Mouse (Mus musculus): ENCODE data around the gene Slc38a3. TPM values are rescaled to one million over a fixed set of nuclear protein-coding genes. Genes with fewer than 3 reads are reported as not detected.

The Slc38a3 gene
- polyA plus RNA-seq (2014; fragmentation: Illumina TruSeq; extraction: RNeasy Lipid Tissue Mini Kit (QIAGEN cat#74804)): 1.1 TPM

GRCm38 (mm10) chr9:107669480-107669945, at the start of gene Slc38a3:
Slc38a3 (minus strand) TSS chr9:107669530.

GRCm38 (mm10) chr9:107709697-107710483, 40.6 kb upstream of the Slc38a3 start, which contains the start of gene Sema3f:
Sema3f (minus strand) TSS chr9:107710475.

GRCm38 (mm10) chr9:107679501-107679900, 10.2 kb upstream of the Slc38a3 start, which contains the start of gene Gnat1:
Gnat1 (minus strand) TSS chr9:107679712.

DNA sequence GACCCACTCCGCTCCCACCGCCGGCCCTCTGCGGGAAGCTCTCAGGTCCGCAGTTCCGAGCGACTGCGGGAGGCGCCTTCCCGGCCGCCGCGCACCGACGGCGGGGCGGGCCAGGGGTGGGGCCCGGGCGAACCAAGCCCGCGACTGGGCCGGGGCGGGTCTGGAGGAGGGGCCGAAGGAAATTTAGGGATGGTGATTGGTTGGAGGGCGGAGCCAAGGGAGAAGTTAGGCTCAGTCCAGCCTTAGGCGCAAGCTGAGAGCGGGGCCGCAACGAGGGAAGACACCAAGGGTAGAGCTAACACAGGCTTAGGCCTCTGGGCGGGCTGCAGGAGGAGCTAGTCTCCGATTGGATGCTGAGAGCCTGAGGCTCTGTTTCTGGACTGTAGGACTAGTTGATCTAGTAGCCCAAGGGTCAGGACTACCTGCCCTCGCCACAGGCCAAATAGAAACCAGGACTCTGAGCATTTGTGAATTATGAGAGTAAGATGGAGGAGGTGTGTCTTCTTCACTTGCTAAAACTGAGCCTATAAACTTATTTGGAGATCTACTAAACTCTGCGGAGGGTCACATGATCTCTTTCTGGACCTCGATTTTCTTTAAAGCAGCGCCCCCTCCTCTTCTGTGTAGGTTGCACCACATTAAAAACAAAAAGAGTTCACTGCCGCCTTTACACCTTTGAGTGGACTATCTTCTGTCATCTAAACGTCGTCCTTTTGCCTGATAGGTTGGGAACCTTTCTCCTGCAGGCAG, 33.9 kb downstream of the Slc38a3 start, which contains the start of gene Gnai2:
TSS of gene Gnai2 (minus strand) at position 89 of the 750 bp plus-strand sequence.

DNA sequence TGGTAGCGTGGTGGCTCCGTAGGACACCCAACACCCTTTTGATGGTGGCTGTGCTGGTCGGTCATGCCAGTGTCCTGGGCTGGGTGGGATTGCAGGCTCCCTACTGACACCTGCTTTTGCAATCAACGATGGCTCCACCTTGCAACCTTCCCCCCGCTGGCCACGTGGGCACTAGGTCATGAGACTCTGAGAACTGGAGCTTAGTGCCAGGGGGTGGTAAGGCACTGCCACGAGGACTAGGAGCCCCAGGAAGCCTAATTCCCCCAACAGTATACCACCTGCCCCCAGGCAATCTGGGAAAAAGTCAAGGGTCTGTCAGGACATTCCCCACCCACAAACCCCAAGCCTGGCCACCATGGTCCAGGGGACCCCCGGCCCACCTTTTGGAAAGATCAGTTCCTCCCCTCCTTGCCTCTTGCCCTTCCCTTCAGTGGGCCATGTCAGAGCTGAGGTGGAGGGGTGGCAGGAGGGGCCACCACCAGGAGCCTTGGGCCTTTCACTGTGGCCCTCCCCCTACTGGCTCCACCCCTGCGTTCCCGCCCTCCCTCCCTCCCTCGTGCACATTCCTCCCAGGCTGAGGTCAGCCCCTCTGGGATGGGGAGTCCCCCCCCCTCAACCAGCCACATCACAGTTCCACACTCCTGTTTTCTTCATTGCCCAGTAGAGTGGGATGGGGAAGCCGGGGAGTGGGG, 60.4 kb downstream of the Slc38a3 start, which contains the start of gene Sema3b:
TSS of gene Sema3b (minus strand) at position 489 of the 692 bp plus-strand sequence.

Other genes starting within 250 kb of the Slc38a3 start
- not detected for gene Tmem115, start 135.6 kb downstream of the Slc38a3 start, polyA plus RNA-seq (2014; fragmentation: Illumina TruSeq; extraction: RNeasy Lipid Tissue Mini Kit (QIAGEN cat#74804))
- 4.6 TPM for gene Cyb561d2, start 127.3 kb downstream of the Slc38a3 start, polyA plus RNA-seq (2014; fragmentation: Illumina TruSeq; extraction: RNeasy Lipid Tissue Mini Kit (QIAGEN cat#74804))
- gene Nprl2, start 127.3 kb downstream of the Slc38a3 start, polyA plus RNA-seq (2014; fragmentation: Illumina TruSeq; extraction: RNeasy Lipid Tissue Mini Kit (QIAGEN cat#74804)): 0.31 TPM
- gene Zmynd10, start 122.2 kb downstream of the Slc38a3 start, polyA plus RNA-seq (2014; fragmentation: Illumina TruSeq; extraction: RNeasy Lipid Tissue Mini Kit (QIAGEN cat#74804)): not detected
- 7.7 TPM for gene Rassf1, start 118.0 kb downstream of the Slc38a3 start, polyA plus RNA-seq (2014; fragmentation: Illumina TruSeq; extraction: RNeasy Lipid Tissue Mini Kit (QIAGEN cat#74804))
- 20.4 TPM for gene Tusc2, start 106.3 kb downstream of the Slc38a3 start, polyA plus RNA-seq (2014; fragmentation: Illumina TruSeq; extraction: RNeasy Lipid Tissue Mini Kit (QIAGEN cat#74804))
- gene Hyal2, start 101.6 kb downstream of the Slc38a3 start, polyA plus RNA-seq (2014; fragmentation: Illumina TruSeq; extraction: RNeasy Lipid Tissue Mini Kit (QIAGEN cat#74804)): 0.66 TPM
- 2.8 TPM for gene Hyal1, start 92.6 kb downstream of the Slc38a3 start, polyA plus RNA-seq (2014; fragmentation: Illumina TruSeq; extraction: RNeasy Lipid Tissue Mini Kit (QIAGEN cat#74804))
- gene Naa80, start 90.6 kb downstream of the Slc38a3 start, polyA plus RNA-seq (2014; fragmentation: Illumina TruSeq; extraction: RNeasy Lipid Tissue Mini Kit (QIAGEN cat#74804)): 5.5 TPM
- 0.34 TPM for gene Hyal3, start 88.7 kb downstream of the Slc38a3 start, polyA plus RNA-seq (2014; fragmentation: Illumina TruSeq; extraction: RNeasy Lipid Tissue Mini Kit (QIAGEN cat#74804))
- 18.3 TPM for gene Ifrd2, start 81.9 kb downstream of the Slc38a3 start, polyA plus RNA-seq (2014; fragmentation: Illumina TruSeq; extraction: RNeasy Lipid Tissue Mini Kit (QIAGEN cat#74804))
- 1.2 TPM for gene Sema3b, start 60.3 kb downstream of the Slc38a3 start, polyA plus RNA-seq (2014; fragmentation: Illumina TruSeq; extraction: RNeasy Lipid Tissue Mini Kit (QIAGEN cat#74804))
- gene Gnai2, start 34.2 kb downstream of the Slc38a3 start, polyA plus RNA-seq (2014; fragmentation: Illumina TruSeq; extraction: RNeasy Lipid Tissue Mini Kit (QIAGEN cat#74804)): 37.4 TPM
- gene Gnat1, start 10.2 kb upstream of the Slc38a3 start, polyA plus RNA-seq (2014; fragmentation: Illumina TruSeq; extraction: RNeasy Lipid Tissue Mini Kit (QIAGEN cat#74804)): not detected
- 0.57 TPM for gene Sema3f, start 40.9 kb upstream of the Slc38a3 start, polyA plus RNA-seq (2014; fragmentation: Illumina TruSeq; extraction: RNeasy Lipid Tissue Mini Kit (QIAGEN cat#74804))
- 190 TPM for gene Rbm5, start 101.5 kb upstream of the Slc38a3 start, polyA plus RNA-seq (2014; fragmentation: Illumina TruSeq; extraction: RNeasy Lipid Tissue Mini Kit (QIAGEN cat#74804))
- gene Rbm6, start 203.7 kb upstream of the Slc38a3 start, polyA plus RNA-seq (2014; fragmentation: Illumina TruSeq; extraction: RNeasy Lipid Tissue Mini Kit (QIAGEN cat#74804)): 116 TPM
- gene Mon1a, start 218.6 kb upstream of the Slc38a3 start, polyA plus RNA-seq (2014; fragmentation: Illumina TruSeq; extraction: RNeasy Lipid Tissue Mini Kit (QIAGEN cat#74804)): not detected
- 0.11 TPM for gene Mst1r, start 237.3 kb upstream of the Slc38a3 start, polyA plus RNA-seq (2014; fragmentation: Illumina TruSeq; extraction: RNeasy Lipid Tissue Mini Kit (QIAGEN cat#74804))

Data from ovary, adult 10 weeks (tissue).